Mouse (Mus musculus): ENCODE measurements around the gene Prlh.
A peak's percentile ranks its signal among the peaks of the same experiment; 100 is the strongest.

Prlh gene

GRCm38 (mm10) chr1:90952808-90953207 lies at the start of gene Prlh:
Gene Prlh (plus strand): TSS chr1:90953108.
- no peak for DNase-seq (ENCODE audit: low read depth, low spot score)

DNA sequence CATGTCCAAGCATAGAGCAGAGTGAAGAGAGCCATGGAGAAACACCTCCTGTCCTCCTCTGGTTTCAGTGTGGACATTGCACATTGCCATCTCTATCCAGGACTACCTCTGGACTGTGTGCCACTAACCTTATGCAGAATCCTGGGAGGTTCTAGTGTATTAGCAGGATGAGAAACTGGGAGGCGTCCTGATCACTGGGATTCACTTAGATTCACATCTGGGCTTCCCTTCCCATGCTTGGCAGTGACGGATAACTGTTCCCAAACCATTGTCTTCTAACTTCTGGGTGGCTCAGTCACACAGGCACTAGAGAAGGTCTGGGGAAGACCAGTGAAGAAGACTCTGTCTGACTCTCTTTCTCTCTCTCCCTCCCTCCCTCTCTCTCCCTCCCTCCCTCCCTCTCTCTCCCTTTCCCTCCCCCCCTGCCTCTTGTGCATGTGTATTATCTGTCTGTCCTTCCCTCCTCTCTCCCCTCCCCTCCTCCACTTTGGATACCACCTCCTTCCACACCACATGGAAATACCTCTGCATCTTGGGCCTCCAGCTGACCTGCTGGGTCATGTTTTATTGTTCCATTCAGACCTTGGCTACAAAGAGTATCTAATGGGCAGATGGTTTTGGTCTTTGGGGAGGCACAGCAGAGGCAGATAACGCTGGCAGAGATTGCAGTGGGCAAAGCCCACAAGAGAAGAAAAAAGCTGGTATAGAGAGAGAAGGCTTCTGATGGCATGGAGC lies 49.5 kb upstream of the Prlh start:
- DNase-seq (ENCODE audit: low read depth, low spot score) = no peak

GRCm38 (mm10) chr1:90903971-90904458 lies 48.9 kb upstream of the Prlh start:
- no peak for DNase-seq (ENCODE audit: low read depth, low spot score)

DNA sequence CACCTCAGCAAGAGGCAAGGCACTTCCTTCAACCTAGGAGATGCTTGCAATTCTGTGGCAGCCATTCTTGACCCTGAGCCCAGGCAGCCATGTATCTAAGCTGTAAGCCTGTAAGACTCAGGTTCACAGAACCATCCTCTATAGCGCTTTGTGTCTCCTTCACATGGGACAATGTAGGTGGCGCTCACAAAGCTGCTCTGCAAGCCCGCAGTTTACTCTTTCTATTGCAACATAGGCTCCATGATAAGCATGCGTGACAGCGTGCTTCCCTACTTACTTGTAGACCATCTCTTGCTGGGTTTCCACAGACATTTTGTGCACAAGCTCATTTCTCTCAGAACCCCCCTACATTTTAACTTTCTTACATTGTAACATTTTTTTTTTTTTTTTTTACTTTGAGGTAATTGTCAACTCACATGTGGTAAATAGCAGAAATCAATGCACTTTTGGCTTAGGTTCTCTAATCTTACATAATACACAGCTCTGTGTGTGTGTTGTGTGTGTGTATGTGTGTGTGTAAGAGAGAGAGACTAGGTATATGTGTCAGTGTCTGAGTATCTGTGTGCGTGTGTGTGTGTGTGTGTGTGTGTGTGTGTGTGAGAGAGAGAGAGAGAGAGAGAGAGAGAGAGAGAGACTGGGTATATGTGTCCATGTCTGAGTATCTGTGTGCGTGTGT lies 48.0 kb upstream of the Prlh start:
- no peak for DNase-seq (ENCODE audit: low read depth, low spot score)

DNA sequence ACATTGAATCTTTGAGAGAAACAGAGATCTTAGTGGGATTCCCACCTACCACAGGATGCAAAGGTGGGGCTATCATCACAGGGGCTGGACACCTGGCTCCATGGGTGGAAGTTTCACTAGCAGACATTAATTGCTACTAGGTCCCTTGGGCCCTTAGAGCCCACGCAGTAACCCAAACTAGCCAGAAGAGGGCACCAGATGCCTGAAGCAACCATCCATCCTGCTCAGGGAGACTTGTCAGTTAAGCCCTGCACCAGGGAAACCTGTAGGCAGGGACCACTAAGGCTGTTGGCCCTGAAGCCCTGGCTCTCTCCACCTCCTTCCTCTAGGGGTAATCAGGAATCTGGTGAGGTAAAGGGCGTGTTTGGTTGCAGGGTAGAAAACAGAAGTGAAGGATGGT lies 46.6 kb upstream of the Prlh start:
- peak; percentile 48 for DNase-seq (ENCODE audit: low read depth, low spot score)

GRCm38 (mm10) chr1:90909161-90909560 lies 43.7 kb upstream of the Prlh start:
- DNase-seq (ENCODE audit: low read depth, low spot score) = no peak

- DNase-seq (ENCODE audit: low read depth, low spot score) = no peak
Observed at GRCm38 (mm10) chr1:90909631-90910152, 43.2 kb upstream of the Prlh start.

GRCm38 (mm10) chr1:90913231-90913630 lies 39.7 kb upstream of the Prlh start:
- no peak for DNase-seq (ENCODE audit: low read depth, low spot score)

DNA sequence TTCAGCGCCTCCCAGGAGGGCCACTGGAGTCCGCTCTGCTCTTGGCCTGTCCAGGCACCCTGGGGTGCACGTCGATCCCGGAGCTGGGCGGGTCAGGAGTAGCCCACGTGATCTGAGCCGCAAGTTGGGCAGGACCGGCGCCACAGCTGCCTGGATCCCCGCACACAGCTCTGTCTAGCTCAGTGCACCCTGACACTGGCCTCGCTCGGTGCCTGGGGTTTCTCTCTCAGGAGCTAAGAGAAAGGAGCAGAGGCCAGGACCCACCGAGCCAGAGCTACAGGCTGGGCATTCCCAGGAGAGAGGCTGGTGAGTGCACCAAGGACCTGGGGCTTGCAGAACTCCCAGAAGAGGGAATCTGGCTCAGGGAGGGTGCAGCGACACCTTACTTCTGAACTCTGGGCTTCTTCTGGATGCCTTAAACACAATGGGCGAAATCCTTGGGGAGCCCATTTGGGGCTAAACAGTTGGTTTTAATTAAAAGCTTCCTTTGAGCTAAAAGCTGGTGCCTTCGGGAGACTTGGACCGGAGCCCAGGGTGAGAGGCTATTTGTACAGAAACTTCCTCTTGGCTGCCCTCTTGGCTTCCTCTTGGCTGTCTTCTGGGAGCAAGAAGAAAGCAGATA lies 37.8 kb upstream of the Prlh start, which contains the start of gene Mlph:
Gene Mlph (plus strand): TSS at position 138 of the 622 bp plus-strand sequence.
- DNase-seq (ENCODE audit: low read depth, low spot score) = no peak

GRCm38 (mm10) chr1:90917509-90917908 lies 35.4 kb upstream of the Prlh start:
- no peak for DNase-seq (ENCODE audit: low read depth, low spot score)

- DNase-seq (ENCODE audit: low read depth, low spot score) = no peak
Observed at GRCm38 (mm10) chr1:90921687-90922086, 31.2 kb upstream of the Prlh start.

- DNase-seq (ENCODE audit: low read depth, low spot score) = no peak
Observed at GRCm38 (mm10) chr1:90926030-90926429, 26.9 kb upstream of the Prlh start.

DNA sequence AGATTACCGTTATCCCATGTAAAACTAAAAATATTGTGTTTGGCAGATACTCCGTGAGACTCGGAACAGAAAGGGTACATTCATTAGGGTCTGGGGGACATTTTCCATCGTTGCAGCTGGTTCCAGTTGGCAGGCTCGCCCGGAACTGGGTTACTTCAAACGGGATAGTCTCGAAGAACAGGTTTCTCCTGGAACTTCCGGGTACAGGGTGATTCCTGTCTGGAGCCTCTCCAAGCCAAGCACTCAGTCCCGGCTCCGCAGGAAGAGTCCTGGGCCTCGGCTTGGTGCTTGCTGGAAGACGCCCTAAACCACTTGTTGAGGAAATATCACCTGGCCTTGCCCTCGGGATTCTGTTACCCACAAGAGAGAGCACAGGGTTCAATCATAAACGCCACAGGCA lies 25.6 kb upstream of the Prlh start:
- no peak for DNase-seq (ENCODE audit: low read depth, low spot score)

GRCm38 (mm10) chr1:90927929-90928574 lies 24.9 kb upstream of the Prlh start:
- DNase-seq (ENCODE audit: low read depth, low spot score) = no peak

DNA sequence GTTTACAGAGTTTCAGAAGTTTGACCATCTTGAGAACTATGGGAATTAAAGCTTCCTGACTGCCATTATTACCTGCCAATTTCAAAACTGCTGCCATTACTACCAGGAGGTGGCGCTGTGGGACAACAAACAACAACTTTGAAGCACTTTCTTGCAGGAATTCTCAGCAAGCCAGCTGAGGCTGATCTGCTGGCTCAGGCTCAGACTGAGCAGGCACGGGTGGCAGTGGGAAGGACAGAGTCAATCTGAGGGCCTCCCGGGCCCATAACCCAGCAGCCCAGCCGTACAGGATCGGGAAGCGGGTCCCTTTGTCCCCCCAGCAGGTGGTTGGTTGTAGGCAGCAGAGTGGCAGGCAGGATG lies 24.4 kb upstream of the Prlh start:
- peak; percentile 93 for DNase-seq (ENCODE audit: low read depth, low spot score)

DNA sequence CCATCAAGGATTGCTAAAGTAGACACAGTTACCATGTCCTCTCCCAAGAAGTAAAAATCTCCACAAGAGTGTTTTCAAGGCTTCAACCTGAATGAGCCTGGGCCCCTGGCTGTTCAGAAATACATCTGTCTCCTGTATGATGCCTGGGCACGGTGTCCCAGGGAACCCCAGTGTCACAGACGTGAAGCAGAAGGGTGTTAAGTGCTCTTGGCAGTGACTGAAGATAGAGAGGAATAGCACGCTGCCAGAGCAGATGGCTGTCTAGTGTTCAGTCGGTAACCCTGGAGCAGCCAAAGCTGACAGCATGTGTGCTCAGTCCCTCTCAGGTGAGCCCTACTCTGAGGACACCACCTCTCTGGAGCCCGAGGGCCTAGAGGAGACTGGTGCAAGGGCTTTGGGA lies 19.9 kb upstream of the Prlh start:
- no peak for DNase-seq (ENCODE audit: low read depth, low spot score)

GRCm38 (mm10) chr1:90936990-90937389 lies 15.9 kb upstream of the Prlh start:
- DNase-seq (ENCODE audit: low read depth, low spot score) = no peak

GRCm38 (mm10) chr1:90939980-90940379 lies 12.9 kb upstream of the Prlh start:
- DNase-seq (ENCODE audit: low read depth, low spot score) = no peak

- no peak for DNase-seq (ENCODE audit: low read depth, low spot score)
Observed at GRCm38 (mm10) chr1:90945171-90945570, 7.7 kb upstream of the Prlh start.

GRCm38 (mm10) chr1:90947252-90947651 lies 5.7 kb upstream of the Prlh start:
- no peak for DNase-seq (ENCODE audit: low read depth, low spot score)

DNA sequence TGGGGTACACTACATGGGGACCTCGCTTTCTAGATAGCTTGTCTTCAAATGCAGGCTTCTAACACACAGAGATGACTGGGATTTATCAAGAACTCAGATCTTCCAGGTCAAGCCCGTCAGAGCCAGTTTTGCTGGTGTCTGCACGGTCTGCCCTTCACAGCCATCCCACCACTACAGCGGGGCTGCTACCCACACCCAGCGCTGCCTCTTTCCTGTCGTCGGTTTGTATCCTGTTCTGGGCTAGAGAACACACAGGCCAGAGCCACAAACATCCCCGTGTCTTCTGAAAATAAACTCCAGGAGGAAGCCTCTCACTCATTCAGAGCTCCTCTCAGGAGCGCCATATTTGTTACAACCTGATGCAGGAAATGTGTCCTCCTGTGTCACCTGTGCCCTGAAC lies 3.6 kb upstream of the Prlh start:
- no peak for DNase-seq (ENCODE audit: low read depth, low spot score)

- no peak for DNase-seq (ENCODE audit: low read depth, low spot score)
Observed at GRCm38 (mm10) chr1:90951670-90952069, 1.2 kb upstream of the Prlh start.
